Mouse (Mus musculus): ENCODE data around the gene Tns1. TPM values are rescaled to one million over a fixed set of nuclear protein-coding genes. Genes with fewer than 3 reads are reported as not detected.
A peak's percentile ranks its signal among the peaks of the same experiment; 100 is the strongest.

Gene Tns1
- polyA plus RNA-seq, 1 experiment from 2014 or later: 15.9 TPM

DNA sequence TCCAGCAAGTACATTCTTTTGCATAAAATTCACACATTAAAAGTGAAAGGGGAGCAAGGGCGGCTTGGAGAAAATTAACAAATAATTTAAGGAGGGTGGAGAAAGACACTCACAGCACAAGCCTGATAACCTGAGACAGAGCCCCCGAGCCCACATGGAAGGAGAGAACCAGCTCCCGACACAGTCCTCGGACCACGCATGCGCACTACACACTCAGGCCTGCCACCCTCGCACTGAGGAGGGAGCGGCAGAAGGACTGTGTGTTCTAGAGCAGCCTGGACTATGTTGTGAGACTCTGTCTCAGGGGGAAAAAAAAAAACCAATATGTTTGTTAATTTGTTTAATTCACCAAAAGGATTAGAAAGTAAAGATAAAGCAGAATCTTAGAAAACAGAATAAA, 17.5 kb upstream of the Tns1 start:
- Histone ChIP-seq H3K27me3 (ENCODE audit: poor library complexity, severe bottlenecking) (no peaks in the 10 kb centered on the region), H3K9me3 (no peaks in the 10 kb centered on the region), H3K36me3 (replicated peaks) (no peaks in the 10 kb centered on the region), H3K4me1 (no peaks in the 10 kb centered on the region), H3K4me3 (no peak overlapping the region), H3K27ac (no peak overlapping the region)
- 84% methylated on average over 8 of the region's 8 CpGs for WGBS
- DNase-seq (ENCODE audit: extremely low spot score, low spot score): no peak

DNA sequence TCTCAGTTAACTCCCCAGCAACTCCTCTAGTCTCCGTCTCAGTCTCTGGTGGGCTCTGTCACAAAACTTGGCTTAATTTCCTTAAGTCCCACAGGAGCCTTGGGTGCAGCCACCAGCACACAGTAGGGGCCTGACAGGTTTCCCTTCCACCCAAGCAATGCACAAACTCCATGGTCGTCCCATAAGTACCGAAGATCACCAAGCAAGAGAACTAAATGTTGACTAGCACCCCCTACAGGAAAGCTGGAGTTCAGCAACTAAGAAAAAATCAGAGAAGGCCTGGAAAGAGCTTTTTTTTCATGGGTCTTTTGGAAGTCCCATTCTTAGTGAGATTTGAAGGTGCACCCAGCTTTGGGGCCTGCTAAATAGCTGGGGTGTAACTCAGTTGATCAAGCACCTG, 15.2 kb upstream of the Tns1 start:
- 61% methylated on average over 3 of the region's 3 CpGs for WGBS
- H3K36me3 ChIP-seq (replicated peaks): no peaks in the 10 kb centered on the region
- H3K9me3 ChIP-seq: no peaks in the 10 kb centered on the region
- H3K4me1 ChIP-seq: no peaks in the 10 kb centered on the region
- no peak overlapping the region for H3K27ac ChIP-seq
- no peak overlapping the region for H3K4me3 ChIP-seq
- DNase-seq (ENCODE audit: extremely low spot score, low spot score): no peak
- no peaks in the 10 kb centered on the region for H3K27me3 ChIP-seq (ENCODE audit: poor library complexity, severe bottlenecking)

DNA sequence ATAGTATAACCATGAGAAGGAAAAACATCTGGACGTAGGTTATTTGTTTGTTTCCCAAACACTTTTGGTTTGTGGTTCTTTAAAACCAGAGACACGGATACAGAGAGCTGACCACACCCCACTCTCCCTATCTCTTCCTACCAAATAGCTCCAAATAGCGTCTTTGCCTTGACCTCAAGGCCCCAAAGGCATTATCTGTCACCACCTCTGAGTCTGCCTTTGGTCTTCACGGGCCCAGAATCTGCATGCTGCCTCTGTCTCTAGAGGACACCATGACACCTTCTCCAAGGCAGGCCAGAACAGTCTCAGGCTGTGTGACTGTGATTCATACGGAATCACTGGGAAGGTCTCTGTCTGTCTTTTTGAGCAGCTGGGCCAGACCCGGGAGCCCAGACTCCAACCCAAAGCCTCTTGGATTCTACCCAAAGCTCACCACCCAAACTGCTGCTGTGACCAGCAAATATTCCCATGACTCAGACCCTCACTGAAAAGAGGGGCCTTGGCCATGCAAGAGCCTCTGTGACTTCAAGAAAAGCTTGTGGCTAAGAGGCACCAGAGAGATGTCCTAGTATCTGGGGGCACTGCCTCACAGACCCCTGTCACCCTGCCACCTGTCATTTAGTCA, 11.2 kb upstream of the Tns1 start:
- Histone ChIP-seq H3K4me3 (no peak overlapping the region), H3K27ac (no peak overlapping the region), H3K9me3 (no peaks in the 10 kb centered on the region), H3K36me3 (replicated peaks) (no peaks in the 10 kb centered on the region), H3K27me3 (ENCODE audit: poor library complexity, severe bottlenecking) (no peaks in the 10 kb centered on the region), H3K4me1 (no peaks in the 10 kb centered on the region)
- 84% methylated on average over 6 of the region's 6 CpGs for WGBS
- no peak for DNase-seq (ENCODE audit: extremely low spot score, low spot score)

DNA sequence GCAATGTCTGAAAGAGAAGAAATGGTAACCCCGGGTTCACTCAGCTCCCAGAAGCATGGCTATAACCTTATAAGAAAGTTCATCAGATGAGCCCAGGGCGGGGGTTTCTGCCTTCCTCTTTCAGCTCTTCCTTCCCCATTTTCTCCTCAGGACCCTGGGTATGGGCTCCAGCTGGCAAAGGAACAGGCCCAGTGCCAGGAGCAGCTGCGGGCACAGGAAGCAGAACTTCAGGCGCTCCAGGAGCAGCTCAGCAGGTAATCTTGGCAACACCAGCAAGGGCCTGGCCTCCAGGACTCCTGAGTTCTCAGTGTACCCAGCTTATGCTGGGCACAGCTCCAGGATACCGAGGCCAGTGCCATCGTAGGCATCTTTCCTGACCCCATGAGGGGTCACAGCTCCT, 9.7 kb upstream of the Tns1 start:
- Histone ChIP-seq H3K9me3 (no peaks in the 10 kb centered on the region), H3K4me1 (peaks cover 5% of the 10 kb centered on the region), H3K27ac (no peak overlapping the region), H3K4me3 (no peak overlapping the region), H3K27me3 (ENCODE audit: poor library complexity, severe bottlenecking) (peaks cover 6% of the 10 kb centered on the region), H3K36me3 (replicated peaks) (no peaks in the 10 kb centered on the region)
- 83% methylated on average over 6 of the region's 6 CpGs for WGBS
- DNase-seq (ENCODE audit: extremely low spot score, low spot score): no peak

DNA sequence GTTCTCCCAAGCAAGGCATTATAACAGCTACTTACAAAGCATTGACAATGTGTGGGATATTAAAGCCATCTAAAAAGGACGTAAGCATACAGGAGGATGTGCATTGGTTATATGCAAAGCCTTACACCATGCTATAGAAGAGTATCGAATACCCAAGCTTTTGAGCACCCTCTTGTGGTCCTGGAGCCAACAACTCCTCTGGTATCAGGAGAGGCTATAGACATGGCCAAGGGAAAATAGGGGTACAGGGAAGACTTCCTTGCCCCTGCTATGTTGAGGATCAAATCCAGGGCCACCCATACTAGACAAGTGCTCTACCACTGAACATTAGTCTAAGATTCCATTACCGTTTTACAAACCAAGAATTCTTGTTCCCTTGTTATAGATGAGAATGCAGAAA, 7.8 kb upstream of the Tns1 start:
- Histone ChIP-seq H3K9me3 (no peaks in the 10 kb centered on the region), H3K27me3 (ENCODE audit: poor library complexity, severe bottlenecking) (peaks cover 12% of the 10 kb centered on the region), H3K36me3 (replicated peaks) (no peaks in the 10 kb centered on the region), H3K4me3 (no peak overlapping the region), H3K27ac (no peak overlapping the region), H3K4me1 (peaks cover 8% of the 10 kb centered on the region)
- WGBS: 76% methylated on average over 3 of the region's 3 CpGs
- DNase-seq (ENCODE audit: extremely low spot score, low spot score): no peak

DNA sequence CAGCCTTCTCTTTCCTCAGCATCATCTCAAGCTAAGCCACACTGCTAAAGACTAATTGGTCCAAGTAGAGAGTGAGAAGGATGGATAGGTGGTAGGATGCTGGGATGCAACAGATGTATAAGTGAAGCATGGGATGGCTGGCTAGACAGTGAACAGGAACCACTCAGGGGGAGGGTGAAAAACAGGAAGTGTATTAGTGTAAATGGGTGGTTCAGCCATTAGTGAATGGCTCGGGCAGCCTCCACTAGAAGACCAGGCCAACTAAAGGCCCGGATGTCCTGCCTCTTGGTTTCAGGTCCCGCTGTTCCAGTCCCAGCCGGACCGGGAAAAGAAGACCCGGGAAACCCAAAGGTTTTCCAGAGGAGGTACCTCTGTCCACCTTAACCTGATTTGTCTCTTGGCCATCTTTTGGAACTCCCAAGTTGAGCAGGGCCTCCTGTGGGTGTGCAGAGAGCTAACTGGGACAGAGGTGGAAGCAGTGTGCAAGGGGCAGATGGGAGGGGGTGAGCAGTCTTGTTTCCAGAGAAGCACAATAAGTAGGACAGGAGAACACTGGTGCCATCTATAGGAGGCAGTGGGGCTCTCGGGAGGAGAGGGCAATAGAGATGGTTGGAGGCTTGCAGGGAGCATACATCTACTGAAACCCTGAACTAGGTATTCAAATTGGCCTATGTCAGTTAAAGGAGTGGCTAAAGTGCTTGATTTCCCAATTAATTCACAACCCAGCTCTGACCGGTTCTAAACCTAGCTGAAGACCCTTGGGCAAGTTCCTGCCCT, 6.8 kb upstream of the Tns1 start:
- Histone ChIP-seq H3K27me3 (ENCODE audit: poor library complexity, severe bottlenecking) (peaks cover 16% of the 10 kb centered on the region), H3K4me1 (peaks cover 8% of the 10 kb centered on the region), H3K9me3 (no peaks in the 10 kb centered on the region), H3K27ac (no peak overlapping the region), H3K36me3 (replicated peaks) (no peaks in the 10 kb centered on the region), H3K4me3 (no peak overlapping the region)
- no peak for DNase-seq (ENCODE audit: extremely low spot score, low spot score)
- 86% methylated on average over 8 of the region's 8 CpGs for WGBS

DNA sequence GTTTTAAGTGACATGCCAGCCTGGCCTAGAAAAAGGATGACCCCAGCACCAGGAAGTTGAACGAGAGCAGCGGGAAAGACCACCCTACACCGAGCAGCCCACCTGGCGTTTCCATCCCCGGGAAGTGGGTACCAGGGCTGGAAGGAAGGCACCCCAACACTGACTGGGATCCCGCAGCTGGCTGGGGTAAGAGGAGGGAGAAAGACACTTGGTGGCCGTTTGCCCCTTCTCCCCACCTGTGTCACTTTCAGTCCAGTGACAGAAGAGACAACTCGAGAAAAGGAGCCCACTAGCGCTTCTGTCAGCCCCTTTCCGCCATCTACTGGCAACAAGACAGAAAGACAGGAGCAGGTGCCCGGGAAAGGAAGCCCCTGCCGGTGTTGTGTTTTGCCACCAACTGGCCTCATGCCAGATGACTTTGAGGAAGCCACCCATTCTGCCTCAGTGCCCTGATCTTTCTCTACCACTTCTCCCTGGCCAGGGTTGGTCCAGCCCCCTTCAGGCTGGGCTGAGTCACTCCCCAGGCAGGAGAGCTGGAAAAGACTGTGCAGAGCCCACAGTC, 823 bp upstream of the Tns1 start, which contains the start of gene Rufy4:
Rufy4 (plus strand) TSS at position 551 of the 562 bp plus-strand sequence.
- peak; percentile 72 for DNase-seq (ENCODE audit: extremely low spot score, low spot score)
- Histone ChIP-seq H3K27ac (peak within 1 kb of the TSS; percentile 80), H3K27me3 (ENCODE audit: poor library complexity, severe bottlenecking) (peaks cover 73% of the 10 kb centered on the region), H3K4me1 (peaks cover 32% of the 10 kb centered on the region), H3K4me3 (peak within 1 kb of the TSS; percentile 67), H3K9me3 (no peaks in the 10 kb centered on the region), H3K36me3 (replicated peaks) (no peaks in the 10 kb centered on the region)
- 0% methylated on average over 12 of the region's 12 CpGs for WGBS

DNA sequence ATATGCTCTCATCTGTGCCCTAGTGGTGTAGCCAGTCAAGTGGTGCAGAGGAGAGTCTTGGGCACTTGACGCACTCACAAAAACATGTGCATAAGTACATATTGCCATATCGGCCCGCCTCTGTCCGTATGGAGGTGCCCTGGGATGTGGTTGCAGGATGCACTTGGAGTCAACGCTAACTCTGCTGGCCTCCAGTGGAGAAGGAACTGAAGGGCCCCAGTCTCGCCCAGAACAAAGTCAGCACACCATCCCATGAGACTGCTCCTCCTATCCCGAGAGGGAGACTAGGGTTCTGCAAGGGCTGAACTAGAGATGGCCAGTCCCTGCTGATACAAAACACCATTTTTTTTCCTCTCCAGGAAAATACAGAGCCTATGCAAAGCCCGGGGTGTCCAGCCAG, 1.0 kb downstream of the Tns1 start:
- 63% methylated on average over 8 of the region's 8 CpGs for WGBS
- Histone ChIP-seq H3K36me3 (replicated peaks) (no peaks in the 10 kb centered on the region), H3K27ac (no peak overlapping the region), H3K9me3 (no peaks in the 10 kb centered on the region), H3K27me3 (ENCODE audit: poor library complexity, severe bottlenecking) (peaks cover 71% of the 10 kb centered on the region), H3K4me1 (peaks cover 24% of the 10 kb centered on the region), H3K4me3 (peak overlapping the region; percentile 67)
- DNase-seq (ENCODE audit: extremely low spot score, low spot score): no peak

DNA sequence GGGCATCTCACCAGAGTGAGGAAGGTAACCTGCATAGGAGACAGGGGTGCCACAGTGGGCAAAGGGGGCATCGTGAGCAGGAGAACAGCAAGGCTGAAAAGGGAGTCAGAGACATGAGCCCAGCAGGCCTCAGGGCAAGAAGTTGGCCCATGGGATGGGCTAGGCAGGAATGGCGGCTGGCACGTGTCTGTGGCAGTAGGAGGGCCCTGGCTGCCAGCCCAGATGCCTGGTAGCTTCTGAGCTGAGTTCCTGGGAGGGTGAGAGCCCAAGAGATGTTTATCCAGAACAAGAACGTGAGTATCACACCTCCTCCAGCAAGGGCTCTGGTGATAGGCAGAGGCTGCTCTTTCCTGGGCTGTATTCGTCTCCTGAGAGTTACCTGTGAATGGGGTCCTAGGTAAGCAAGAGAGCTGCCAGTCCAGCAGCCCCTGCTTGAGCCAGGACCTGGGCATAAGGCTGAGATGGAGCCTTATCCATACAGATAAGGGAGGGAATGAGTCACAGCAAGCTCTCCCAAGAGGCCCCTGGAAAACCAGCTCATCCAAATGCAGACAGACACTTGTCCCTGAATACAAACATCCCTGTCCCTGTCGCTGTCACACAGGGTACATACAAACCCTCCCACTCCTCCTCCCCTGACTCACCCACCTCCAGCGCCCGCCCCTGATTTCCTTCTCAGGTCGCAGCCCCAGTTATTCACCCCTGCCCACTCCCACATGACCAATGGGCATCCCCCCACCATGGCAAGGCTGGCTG, 2.2 kb downstream of the Tns1 start:
- Histone ChIP-seq H3K4me3 (no peak overlapping the region), H3K27ac (peak overlapping the region; percentile 1; the same call in 1 of the 2 replicates), H3K9me3 (no peaks in the 10 kb centered on the region), H3K4me1 (peaks cover 24% of the 10 kb centered on the region), H3K36me3 (replicated peaks) (no peaks in the 10 kb centered on the region), H3K27me3 (ENCODE audit: poor library complexity, severe bottlenecking) (peaks cover 65% of the 10 kb centered on the region)
- DNase-seq (ENCODE audit: extremely low spot score, low spot score): no peak
- 69% methylated on average over 9 of the region's 9 CpGs for WGBS

DNA sequence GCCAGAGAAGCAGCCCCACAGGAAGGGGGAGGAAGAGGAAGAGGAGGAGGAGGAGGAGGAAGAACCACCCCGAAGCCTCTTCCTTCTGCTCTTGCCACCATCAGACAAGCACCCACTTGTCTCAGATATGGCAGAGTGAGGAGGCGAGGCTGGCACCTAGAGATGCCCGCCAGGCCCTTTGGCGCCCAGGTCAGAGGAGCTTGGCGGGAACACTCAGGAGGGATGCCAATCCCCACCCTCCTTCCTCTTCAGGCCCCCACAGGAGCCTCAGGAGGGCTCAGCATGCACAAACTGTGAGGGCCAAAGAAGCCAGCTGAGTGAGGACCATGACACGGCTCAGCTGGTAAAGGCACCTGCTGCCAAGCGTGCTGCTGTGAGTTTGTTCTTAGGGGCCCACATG, 3.1 kb downstream of the Tns1 start:
- Histone ChIP-seq H3K4me1 (peaks cover 24% of the 10 kb centered on the region), H3K27ac (no peak overlapping the region), H3K27me3 (ENCODE audit: poor library complexity, severe bottlenecking) (peaks cover 61% of the 10 kb centered on the region), H3K4me3 (no peak overlapping the region), H3K36me3 (replicated peaks) (no peaks in the 10 kb centered on the region), H3K9me3 (no peaks in the 10 kb centered on the region)
- no peak for DNase-seq (ENCODE audit: extremely low spot score, low spot score)
- 83% methylated on average over 7 of the region's 7 CpGs for WGBS

DNA sequence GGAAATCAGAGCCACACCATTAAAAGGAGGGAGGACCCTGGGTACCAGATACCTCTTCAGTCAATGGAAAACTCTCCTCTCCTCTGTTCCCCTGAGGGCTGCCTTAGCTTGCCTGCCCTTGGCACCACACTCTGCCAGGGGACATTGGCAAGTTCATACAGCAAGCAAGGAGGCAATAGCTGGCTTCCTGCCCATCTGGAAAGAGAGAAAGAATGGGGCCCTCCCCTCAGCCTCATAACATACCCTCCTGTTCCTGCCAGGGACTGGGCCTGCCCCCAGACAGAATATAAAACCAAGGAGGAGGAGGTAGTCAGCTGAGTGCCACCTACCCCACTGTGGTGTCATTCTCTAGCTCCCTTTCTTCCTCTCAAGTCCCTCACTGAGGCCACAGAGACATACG, 5.1 kb downstream of the Tns1 start:
- Histone ChIP-seq H3K4me1 (peaks cover 11% of the 10 kb centered on the region), H3K27ac (no peak overlapping the region), H3K27me3 (ENCODE audit: poor library complexity, severe bottlenecking) (peaks cover 41% of the 10 kb centered on the region), H3K9me3 (no peaks in the 10 kb centered on the region), H3K36me3 (replicated peaks) (no peaks in the 10 kb centered on the region), H3K4me3 (no peak overlapping the region)
- 93% methylated on average over 1 of the region's 1 CpGs for WGBS
- no peak for DNase-seq (ENCODE audit: extremely low spot score, low spot score)

DNA sequence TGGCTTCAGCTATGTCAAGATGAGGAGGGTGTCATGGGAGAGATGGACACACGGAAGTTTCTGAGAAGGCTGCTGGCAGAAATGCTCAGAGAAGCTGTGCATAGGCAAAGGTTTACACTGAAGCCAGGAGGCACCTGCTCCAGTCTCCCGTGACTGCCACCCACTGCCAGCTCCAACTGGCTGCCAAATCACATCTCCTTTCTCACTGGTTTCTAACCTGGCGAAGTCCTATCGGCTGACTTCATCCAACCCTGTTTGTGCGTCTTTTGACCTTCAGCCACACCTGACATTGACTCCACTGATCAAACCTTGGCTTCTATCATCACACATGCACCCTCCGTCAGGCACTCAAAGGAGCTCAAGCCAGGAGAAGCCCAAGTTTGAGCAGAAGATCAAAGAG, 6.4 kb downstream of the Tns1 start:
- Histone ChIP-seq H3K27me3 (ENCODE audit: poor library complexity, severe bottlenecking) (peaks cover 38% of the 10 kb centered on the region), H3K9me3 (no peaks in the 10 kb centered on the region), H3K4me1 (peaks cover 9% of the 10 kb centered on the region), H3K27ac (no peak overlapping the region), H3K4me3 (no peak overlapping the region), H3K36me3 (replicated peaks) (no peaks in the 10 kb centered on the region)
- no peak for DNase-seq (ENCODE audit: extremely low spot score, low spot score)
- 90% methylated on average over 6 of the region's 6 CpGs for WGBS
